Mouse (Mus musculus) neural tube, embryonic 14.5 days (tissue): ENCODE measurements at regions not wholly inside any gene's neighbourhood (a gene's known extent, or its start where the extent isn't known, plus 50 kb on each side); places are given as distances from the start of the nearest gene placed in this dataset.

ENCODE experiments used
- ATAC-seq: fragments of 200-750 bp; cut with Nextera tagmentation; 2 replicates; pipeline ENCODE4 v1.8.0; 2017; ENCODE audit warnings: low read depth, mild to moderate bottlenecking, moderate TSS enrichment, moderate library complexity
- H3K27ac ChIP-seq: fragments of 300-500 bp; sonication (generic); 2 replicates; pipeline ENCODE4 v1.5.1; 2014; ENCODE audit warnings: low read depth, mild to moderate bottlenecking, control low read depth, low read length, moderate library complexity, mixed read lengths
- H3K27me3 ChIP-seq: fragments of 300-500 bp; sonication (generic); 2 replicates; pipeline ENCODE4 v1.6.1; 2014; ENCODE audit warnings: low read length; ENCODE audit not compliant: control insufficient read depth, insufficient read depth
- H3K36me3 ChIP-seq: fragments of 300-500 bp; sonication (generic); 2 replicates; pipeline ENCODE4 v1.6.1; 2014; ENCODE audit warnings: low read length, mixed read lengths; ENCODE audit not compliant: control insufficient read depth, insufficient read depth
- H3K4me1 ChIP-seq: fragments of 300-500 bp; sonication (generic); 2 replicates; pipeline ENCODE4 v1.6.1; 2014; ENCODE audit warnings: low read length; ENCODE audit not compliant: control insufficient read depth, insufficient read depth
- H3K4me2 ChIP-seq: fragments of 300-500 bp; sonication (generic); 2 replicates; pipeline ENCODE4 v1.6.1; 2014; ENCODE audit warnings: mild to moderate bottlenecking, low read depth, low read length, control low read depth
- H3K4me3 ChIP-seq: fragments of 300-500 bp; sonication (generic); 2 replicates; pipeline ENCODE4 v1.5.1; 2014; ENCODE audit warnings: low read depth, low read length, control low read depth, mixed read lengths
- H3K9ac ChIP-seq: fragments of 300-500 bp; sonication (generic); replicated peaks from 2 replicates; pipeline ENCODE4 v1.6.1; 2014; ENCODE audit warnings: low read depth, mild to moderate bottlenecking, control low read depth, low read length, mixed read lengths
- H3K9me3 ChIP-seq: fragments of 300-500 bp; sonication (generic); 2 replicates; pipeline ENCODE4 v1.6.1; 2016; ENCODE audit warnings: low read length; ENCODE audit not compliant: control insufficient read depth
- WGBS: fragments of 180-500 bp; shearing (Covaris S2); extraction: QIAGEN DNeasy Blood & Tissue Kit; methylation state at CpG from one replicate; pipeline ENCODE4 v1.1.7; 2014; 5-methylcytosine and 5-hydroxymethylcytosine counted together

DNA sequence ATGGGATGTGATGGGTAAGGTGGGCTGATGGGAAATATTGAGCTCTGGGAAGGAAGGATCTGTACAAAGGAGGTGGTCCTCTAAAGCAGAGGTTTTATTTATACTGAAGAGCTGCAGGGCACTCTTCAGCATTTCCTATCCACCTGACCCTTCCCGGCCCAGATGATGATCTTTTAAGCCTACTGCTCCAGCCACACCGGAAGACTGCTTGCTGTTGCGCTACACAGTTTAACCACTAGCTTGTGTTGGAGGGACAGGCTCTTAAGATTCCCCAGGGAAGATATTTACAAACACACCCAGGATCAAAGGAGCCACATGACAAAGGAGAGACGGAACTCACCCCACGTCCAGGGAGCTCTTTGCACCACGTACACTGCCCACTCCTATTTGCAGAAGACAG, 196.8 kb upstream of the Rreb1 start:
- WGBS: 54% methylated on average over 6 of the region's 6 CpGs
- no peak for ATAC-seq
- no peak overlapping the region for H3K4me2 ChIP-seq
- H3K9ac ChIP-seq: no peak overlapping the region
- H3K27me3 ChIP-seq: no peaks in the 10 kb centered on the region
- H3K9me3 ChIP-seq: no peaks in the 10 kb centered on the region
- H3K36me3 ChIP-seq: no peaks in the 10 kb centered on the region
- H3K4me1 ChIP-seq: no peaks in the 10 kb centered on the region
- no peak overlapping the region for H3K4me3 ChIP-seq
- no peak overlapping the region for H3K27ac ChIP-seq

DNA sequence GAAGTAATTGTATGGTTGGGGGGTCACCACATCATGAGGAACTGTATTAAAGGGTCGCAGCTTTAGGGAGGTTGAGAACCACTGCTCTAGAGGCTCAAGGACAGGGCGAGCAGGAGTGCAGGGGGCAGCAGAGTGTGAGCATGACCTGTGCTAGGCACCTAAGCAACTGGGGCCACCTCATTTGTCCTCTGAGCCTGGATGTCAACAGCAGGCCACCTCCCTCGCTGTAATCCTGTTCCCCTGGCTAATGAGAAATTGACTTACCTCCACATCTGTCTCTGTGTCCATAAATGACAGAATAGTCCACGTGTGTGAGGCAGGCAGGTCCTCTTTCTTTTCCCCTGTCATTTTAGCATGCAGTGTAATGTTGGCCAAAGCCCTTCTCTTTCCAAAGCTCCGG, 192.7 kb upstream of the Rreb1 start:
- no peaks in the 10 kb centered on the region for H3K9me3 ChIP-seq
- 80% methylated on average over 5 of the region's 5 CpGs for WGBS
- no peak for ATAC-seq

DNA sequence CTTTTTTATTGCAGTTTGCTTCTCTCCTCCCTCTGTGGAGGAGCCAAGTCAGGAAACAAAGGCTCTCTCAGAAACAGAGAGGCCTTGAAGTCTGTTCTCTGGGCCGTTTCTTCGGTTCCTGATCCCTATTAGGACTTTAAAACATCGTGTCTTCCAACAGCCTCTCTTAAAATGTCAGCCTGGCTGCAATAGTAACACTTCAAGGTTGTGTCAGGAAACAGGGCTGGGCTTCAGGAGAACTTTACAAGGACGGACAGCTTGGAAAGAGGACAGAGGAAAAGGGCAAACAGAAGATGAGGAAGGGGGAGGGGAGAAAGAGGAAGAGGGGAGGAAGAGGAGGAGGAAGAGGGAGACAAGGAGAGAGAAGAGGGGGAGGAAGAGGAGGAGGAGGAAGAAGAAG, 191.7 kb upstream of the Rreb1 start:
- 55% methylated on average over 4 of the region's 4 CpGs for WGBS
- H3K4me1 ChIP-seq: no peaks in the 10 kb centered on the region
- H3K9me3 ChIP-seq: no peaks in the 10 kb centered on the region
- H3K9ac ChIP-seq: no peak overlapping the region
- no peak overlapping the region for H3K4me3 ChIP-seq
- H3K27me3 ChIP-seq: no peaks in the 10 kb centered on the region
- H3K4me2 ChIP-seq: no peak overlapping the region
- ATAC-seq: no peak
- H3K36me3 ChIP-seq: no peaks in the 10 kb centered on the region
- no peak overlapping the region for H3K27ac ChIP-seq

More for the DNA sequence above, 192.7 kb upstream of the Rreb1 start:
- H3K4me1 ChIP-seq: no peaks in the 10 kb centered on the region
- H3K36me3 ChIP-seq: no peaks in the 10 kb centered on the region
- no peaks in the 10 kb centered on the region for H3K27me3 ChIP-seq
- no peak overlapping the region for H3K4me3 ChIP-seq
- H3K9ac ChIP-seq: no peak overlapping the region
- H3K27ac ChIP-seq: no peak overlapping the region
- H3K4me2 ChIP-seq: no peak overlapping the region

DNA sequence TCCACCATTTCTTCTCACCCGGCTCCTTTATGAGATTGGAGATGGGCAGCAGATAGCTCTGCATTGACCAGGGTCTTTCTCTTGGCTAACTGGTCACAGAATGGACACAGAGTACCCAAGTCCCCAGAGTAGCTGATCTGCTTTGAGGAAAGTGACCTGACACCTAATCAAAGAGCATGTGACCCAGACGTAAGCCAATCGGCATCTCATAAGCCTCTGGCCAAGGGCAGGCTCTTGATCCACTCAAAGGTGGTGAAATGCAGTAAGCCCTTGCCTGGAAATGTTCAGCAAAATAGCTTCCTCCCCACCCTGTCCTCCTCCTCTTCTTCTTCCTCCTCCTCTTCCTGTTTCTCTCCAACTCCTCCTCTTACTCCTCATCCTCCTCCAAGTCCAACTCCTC, 190.3 kb upstream of the Rreb1 start:
- no peaks in the 10 kb centered on the region for H3K36me3 ChIP-seq
- no peak overlapping the region for H3K9ac ChIP-seq
- no peak overlapping the region for H3K27ac ChIP-seq
- H3K4me3 ChIP-seq: no peak overlapping the region
- ATAC-seq: no peak
- no peaks in the 10 kb centered on the region for H3K9me3 ChIP-seq
- WGBS: 93% methylated on average over 3 of the region's 3 CpGs
- no peaks in the 10 kb centered on the region for H3K4me1 ChIP-seq
- no peak overlapping the region for H3K4me2 ChIP-seq
- no peaks in the 10 kb centered on the region for H3K27me3 ChIP-seq

DNA sequence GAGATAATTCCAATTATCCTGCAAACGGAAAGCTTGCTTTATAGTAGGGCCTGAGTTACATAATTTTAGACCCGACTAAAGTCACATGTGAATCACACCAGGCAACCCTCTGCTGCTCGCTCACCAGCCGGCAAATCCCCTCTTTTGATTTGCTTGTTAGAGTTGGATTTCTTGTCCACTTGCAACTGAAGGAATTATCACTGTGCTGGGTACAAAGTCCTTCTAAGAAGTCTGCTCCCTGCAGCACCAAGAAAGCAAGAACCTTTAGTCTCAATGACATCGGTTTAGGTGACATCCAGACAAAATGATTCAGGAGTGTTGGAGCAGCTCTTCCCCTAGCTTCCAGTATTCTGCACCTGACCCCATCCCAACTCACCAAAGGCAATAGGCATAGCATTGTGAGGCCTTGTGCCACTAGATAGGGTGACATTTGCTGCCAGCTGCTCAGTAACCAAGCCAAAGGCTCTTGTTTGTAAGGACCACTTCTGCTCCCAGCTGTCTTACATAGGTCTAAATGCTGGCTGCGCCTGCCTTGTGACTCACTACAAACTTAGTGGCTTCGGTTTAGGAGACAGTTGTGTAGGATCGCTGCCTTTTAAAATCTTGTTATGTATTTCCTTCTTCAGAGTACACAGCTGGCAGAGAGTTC, 189.5 kb upstream of the Rreb1 start:
- ATAC-seq: no peak
- Histone ChIP-seq H3K27me3 (no peaks in the 10 kb centered on the region), H3K4me1 (no peaks in the 10 kb centered on the region), H3K9me3 (no peaks in the 10 kb centered on the region), H3K4me3 (no peak overlapping the region), H3K27ac (no peak overlapping the region), H3K4me2 (no peak overlapping the region), H3K36me3 (no peaks in the 10 kb centered on the region), H3K9ac (no peak overlapping the region)
- 91% methylated on average over 8 of the region's 8 CpGs for WGBS

DNA sequence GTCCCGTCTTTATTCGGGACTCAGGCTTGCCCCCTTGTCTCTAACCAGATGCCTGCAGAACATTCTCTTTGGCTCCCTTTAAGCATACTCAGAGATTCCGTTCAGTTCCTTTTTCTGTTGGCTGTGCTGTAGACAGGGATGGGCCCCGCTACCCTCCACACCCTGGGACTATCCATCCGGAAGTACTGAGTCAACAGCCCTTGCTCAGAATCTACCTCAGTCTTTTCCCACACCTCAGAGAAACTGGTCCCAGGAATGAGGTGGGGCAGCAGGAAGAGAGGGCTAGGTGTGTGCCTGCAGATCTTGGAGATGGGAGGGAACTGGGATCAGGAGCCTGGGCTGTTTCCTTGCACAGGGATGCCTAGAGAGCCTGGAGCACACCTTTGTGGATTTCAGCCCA, 186.1 kb upstream of the Rreb1 start:
- 80% methylated on average over 5 of the region's 5 CpGs for WGBS
- no peaks in the 10 kb centered on the region for H3K4me1 ChIP-seq
- no peak overlapping the region for H3K4me3 ChIP-seq
- H3K27ac ChIP-seq: no peak overlapping the region
- no peaks in the 10 kb centered on the region for H3K36me3 ChIP-seq
- H3K27me3 ChIP-seq: no peaks in the 10 kb centered on the region
- H3K9me3 ChIP-seq: no peaks in the 10 kb centered on the region
- no peak for ATAC-seq
- H3K9ac ChIP-seq: no peak overlapping the region
- no peak overlapping the region for H3K4me2 ChIP-seq

DNA sequence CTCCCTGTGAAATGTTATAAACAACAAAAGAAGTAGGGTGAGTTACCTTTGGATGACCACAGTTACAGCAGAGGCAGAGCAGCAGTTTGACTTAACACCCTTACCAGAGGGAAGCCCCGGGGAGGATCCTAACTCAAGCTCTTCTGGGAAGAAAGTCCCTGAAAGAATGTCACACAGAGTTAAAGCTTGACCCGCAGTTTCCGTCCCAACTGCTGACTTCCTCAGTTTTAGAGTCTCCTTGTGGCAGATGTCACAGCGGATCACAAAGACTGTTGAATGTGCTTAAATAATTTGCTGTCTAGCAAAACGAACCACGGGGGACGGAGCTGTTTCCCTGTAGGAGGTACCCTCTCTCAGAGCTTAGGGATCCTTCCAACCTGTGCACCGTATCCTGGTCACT, 183.0 kb upstream of the Rreb1 start:
- no peaks in the 10 kb centered on the region for H3K9me3 ChIP-seq
- 27% methylated on average over 8 of the region's 8 CpGs for WGBS
- no peaks in the 10 kb centered on the region for H3K36me3 ChIP-seq
- no peak for ATAC-seq
- H3K27me3 ChIP-seq: no peaks in the 10 kb centered on the region
- no peak overlapping the region for H3K27ac ChIP-seq
- H3K9ac ChIP-seq: no peak overlapping the region
- H3K4me3 ChIP-seq: no peak overlapping the region
- H3K4me2 ChIP-seq: no peak overlapping the region
- no peaks in the 10 kb centered on the region for H3K4me1 ChIP-seq

DNA sequence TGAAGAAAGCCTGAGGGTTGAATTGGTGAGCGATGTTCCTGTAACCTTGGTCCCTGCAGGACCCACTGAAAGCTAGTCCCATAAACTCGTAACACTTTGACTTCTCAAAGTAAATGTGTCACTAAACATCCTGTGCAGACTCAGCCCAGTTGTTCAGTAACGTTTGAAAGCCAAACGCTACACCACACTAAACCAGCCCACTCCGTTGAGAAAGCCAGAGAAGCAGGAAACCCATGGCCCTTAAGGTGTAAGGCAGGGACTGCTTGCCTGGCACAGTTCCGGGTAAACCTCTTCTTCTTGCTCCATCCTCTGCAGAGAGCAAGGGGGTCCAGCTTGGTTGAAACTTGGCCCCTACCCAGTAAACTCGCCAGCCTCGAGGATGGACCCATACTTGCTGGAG, 180.6 kb upstream of the Rreb1 start:
- Histone ChIP-seq H3K9me3 (no peaks in the 10 kb centered on the region), H3K4me2 (no peak overlapping the region), H3K27me3 (no peaks in the 10 kb centered on the region), H3K36me3 (no peaks in the 10 kb centered on the region), H3K9ac (no peak overlapping the region), H3K4me1 (no peaks in the 10 kb centered on the region), H3K27ac (no peak overlapping the region), H3K4me3 (no peak overlapping the region)
- WGBS: 72% methylated on average over 8 of the region's 8 CpGs
- ATAC-seq: no peak

DNA sequence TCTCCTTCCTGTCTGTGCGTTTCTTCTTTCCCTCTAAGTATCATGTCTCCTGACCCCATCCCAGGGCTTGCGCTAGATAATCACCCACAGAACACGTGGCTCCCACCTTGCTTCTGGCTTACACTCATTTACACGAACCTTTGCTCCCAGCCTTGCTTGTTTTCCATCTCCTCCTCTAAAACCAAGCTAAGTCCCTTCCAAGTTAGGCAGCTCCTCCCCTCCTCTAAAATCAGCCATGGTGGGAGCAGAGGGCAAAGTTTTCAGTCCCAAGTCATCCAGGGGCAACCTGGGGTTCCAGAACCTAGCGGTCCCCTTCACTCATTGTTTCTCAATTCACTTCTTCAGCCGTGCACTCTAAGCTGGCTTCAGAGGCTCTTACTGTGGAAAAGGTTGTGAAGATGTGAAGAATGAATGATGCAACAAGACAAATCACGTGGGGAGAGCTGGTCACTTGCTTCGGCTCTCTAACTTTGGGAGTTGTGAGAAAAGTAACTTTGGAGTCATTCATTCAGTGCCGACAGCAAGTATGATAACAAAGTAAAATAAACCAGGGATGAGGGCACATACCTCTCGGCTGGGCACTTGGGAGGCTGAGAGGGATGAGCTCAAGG, 179.9 kb upstream of the Rreb1 start:
- WGBS: 89% methylated on average over 10 of the region's 10 CpGs
- Histone ChIP-seq H3K36me3 (no peaks in the 10 kb centered on the region), H3K9ac (no peak overlapping the region), H3K4me3 (no peak overlapping the region), H3K9me3 (no peaks in the 10 kb centered on the region), H3K27ac (no peak overlapping the region), H3K4me1 (no peaks in the 10 kb centered on the region), H3K4me2 (no peak overlapping the region), H3K27me3 (no peaks in the 10 kb centered on the region)
- no peak for ATAC-seq
